Mouse (Mus musculus): ENCODE data around the gene Ddx5. TPM values are rescaled to one million over a fixed set of nuclear protein-coding genes. Genes with fewer than 3 reads are reported as not detected.

Ddx5 gene
- total RNA-seq, 2 experiments from 2014 or later: 789 to 996 TPM

Other genes with a start within 250 kb of the Ddx5 start
- 27.4 and 30.3 TPM in 2 replicates for gene Tex2, start 175.8 kb downstream of the Ddx5 start, total RNA-seq (2015)
- gene Tex2, start 175.8 kb downstream of the Ddx5 start, total RNA-seq (2017): 39.8 and 43.5 TPM in 2 replicates
- 25.0 and 26.2 TPM in 2 replicates for gene Pecam1, start 38.6 kb downstream of the Ddx5 start, total RNA-seq (2015)
- gene Pecam1, start 38.6 kb downstream of the Ddx5 start, total RNA-seq (2017): 22.6 and 24.4 TPM in 2 replicates
- gene Milr1, start 38.0 kb downstream of the Ddx5 start, total RNA-seq (2015): 195 and 212 TPM in 2 replicates
- 204 and 237 TPM in 2 replicates for gene Milr1, start 38.0 kb downstream of the Ddx5 start, total RNA-seq (2017)
- 11.6 and 13.3 TPM in 2 replicates for gene Polg2, start 9.6 kb downstream of the Ddx5 start, total RNA-seq (2015)
- 7.8 and 11.1 TPM in 2 replicates for gene Polg2, start 9.6 kb downstream of the Ddx5 start, total RNA-seq (2017)
- gene Cep95, start 67 bp upstream of the Ddx5 start, total RNA-seq (2015): 15.8 and 16.5 TPM in 2 replicates
- gene Cep95, start 67 bp upstream of the Ddx5 start, total RNA-seq (2017): 12.2 and 18.6 TPM in 2 replicates
- gene Smurf2, start 131.5 kb upstream of the Ddx5 start, total RNA-seq (2015): 27.0 and 28.6 TPM in 2 replicates
- 34.1 and 38.5 TPM in 2 replicates for gene Smurf2, start 131.5 kb upstream of the Ddx5 start, total RNA-seq (2017)
- gene Kpna2, start 210.4 kb upstream of the Ddx5 start, total RNA-seq (2015): 355 and 377 TPM in 2 replicates
- 262 and 286 TPM in 2 replicates for gene Kpna2, start 210.4 kb upstream of the Ddx5 start, total RNA-seq (2017)
- gene 1810010H24Rik, start 236.5 kb upstream of the Ddx5 start, total RNA-seq (2015): 0.87 and 0.93 TPM in 2 replicates
- gene 1810010H24Rik, start 236.5 kb upstream of the Ddx5 start, total RNA-seq (2017): 0.15 and 0.41 TPM in 2 replicates

All from megakaryocyte, adult 5-6 weeks (primary cell).